Mouse (Mus musculus) right cerebral cortex, postnatal 4 days (tissue): ENCODE measurements at regions not wholly inside any gene's neighbourhood (a gene's known extent, or its start where the extent isn't known, plus 50 kb on each side); places are given as distances from the start of the nearest gene placed in this dataset.
"Not testable (repeated sequence)": the region's sequence is repeated elsewhere in the genome, so short reads cannot be mapped to it uniquely, and the experiment has no call there.

Experiments
- DNase-seq: peaks from one replicate; pipeline ENCODE4 v3.0.0-alpha.2; 2022

DNA sequence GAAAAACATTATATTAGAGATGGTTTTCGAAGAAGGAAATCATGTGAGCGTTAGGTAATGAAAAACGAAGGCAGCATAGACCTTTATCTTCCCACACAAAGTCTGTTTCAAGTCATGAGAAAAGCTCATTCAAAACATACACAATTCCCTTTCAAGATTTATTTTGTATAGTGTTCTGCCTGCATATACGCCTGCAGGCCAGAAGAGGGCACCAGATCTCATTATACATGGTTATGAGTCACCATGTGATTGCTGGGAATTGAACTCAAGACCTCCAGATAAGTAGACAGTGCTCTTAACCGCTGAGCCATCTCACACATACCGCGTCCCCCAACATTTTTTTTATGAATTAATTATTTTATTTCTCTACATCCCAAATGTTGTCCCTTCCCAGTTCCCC, 578.3 kb upstream of the Ccdc54 start:
- DNase-seq, result no peak

DNA sequence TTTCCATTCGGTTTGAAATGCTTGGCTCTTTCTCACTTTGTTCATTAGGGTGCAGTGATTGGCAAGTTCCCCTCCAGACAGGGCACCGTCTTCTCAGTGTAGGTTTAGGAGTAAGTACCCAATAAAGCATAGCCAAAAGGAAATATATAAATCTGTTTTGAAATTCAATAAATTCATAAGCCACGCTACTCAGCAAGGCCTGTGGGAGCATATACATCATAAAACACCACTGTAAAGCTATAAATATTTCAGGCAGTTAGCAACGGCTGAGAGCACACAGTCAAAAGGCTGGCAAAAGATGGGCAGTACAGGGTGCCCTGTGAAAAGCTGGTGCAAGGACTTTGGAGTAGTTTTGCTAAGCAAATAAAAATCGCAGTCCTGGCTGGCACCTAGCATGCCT, 569.8 kb upstream of the Ccdc54 start:
- no peak for DNase-seq

DNA sequence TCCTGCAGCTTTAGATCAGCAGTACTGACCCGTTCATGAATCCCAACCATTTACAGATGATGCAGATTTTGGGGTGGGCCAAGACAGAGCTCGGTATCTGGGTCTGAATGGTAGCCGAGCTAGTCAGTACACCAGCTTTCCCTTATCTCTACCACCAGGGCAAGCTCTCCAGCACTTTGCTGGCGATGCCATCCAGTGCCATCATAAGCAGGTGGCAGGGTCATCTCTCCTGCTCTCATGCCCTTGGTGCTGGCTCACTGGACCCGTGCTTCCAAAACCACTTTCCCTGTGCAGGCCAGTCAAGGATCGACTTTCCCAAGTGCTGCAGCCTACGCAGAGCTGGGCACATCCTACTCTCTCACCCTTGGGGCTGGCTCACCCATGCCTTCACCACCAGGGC, 547.6 kb upstream of the Ccdc54 start:
- DNase-seq, result no peak

DNA sequence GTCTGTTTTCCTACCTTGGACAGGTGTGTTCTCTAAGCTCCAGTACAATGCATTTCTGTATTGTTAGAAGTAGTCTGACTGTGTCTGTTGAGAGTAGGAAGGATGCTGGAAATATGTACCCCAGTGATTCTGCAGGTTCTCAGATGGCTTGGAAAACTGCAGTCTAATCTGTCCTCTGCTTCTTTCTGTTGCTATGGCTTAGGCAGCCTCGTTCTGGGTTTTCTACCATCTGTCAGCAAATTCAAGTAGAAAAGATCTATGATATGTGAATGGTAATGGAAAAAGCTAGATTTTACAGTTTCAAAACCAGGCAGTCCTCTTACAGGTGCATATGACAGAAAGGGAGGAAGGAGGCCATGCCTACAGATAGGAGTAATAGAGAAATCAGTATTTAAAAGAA, 528.9 kb upstream of the Ccdc54 start:
- DNase-seq, result peak; percentile 17

DNA sequence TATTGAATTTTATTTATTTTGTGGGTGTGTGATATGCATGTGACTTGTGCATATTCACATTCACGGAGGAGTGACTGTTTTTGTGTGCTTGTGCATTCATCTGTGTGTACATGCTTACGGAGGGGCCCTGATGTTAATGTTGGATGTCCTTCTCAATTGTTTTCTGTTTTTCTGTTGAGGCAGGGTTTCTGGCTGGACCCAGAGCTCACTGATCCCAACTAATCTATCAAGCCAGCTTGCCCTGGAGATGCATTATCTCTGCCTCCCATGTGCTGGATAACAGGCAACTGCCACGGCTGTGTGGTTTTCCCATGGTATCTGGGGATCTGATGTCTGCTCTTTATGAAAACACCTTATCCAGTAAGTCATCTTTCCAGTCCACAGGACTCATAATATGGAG, 527.4 kb upstream of the Ccdc54 start:
- DNase-seq, result no peak

DNA sequence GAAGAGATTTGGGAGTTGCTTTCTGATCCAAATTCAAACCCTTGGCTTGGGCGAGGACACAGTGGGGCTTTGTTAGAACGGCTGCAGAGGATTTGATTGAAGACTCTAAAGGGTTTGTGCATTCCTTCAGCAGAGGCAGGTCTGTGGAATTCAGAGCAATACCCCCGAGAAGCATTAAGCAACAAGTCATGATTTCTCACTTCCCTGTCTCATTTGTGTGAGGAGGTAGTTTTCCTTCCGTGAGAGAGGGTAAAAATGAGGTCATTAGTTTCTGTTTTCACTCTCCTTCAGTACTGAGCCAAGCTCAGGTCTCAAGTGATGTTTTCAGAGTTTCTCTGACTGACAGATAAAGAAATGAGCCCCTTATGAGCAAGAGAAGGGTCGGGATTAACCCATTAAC, 526.9 kb upstream of the Ccdc54 start:
- no peak for DNase-seq

DNA sequence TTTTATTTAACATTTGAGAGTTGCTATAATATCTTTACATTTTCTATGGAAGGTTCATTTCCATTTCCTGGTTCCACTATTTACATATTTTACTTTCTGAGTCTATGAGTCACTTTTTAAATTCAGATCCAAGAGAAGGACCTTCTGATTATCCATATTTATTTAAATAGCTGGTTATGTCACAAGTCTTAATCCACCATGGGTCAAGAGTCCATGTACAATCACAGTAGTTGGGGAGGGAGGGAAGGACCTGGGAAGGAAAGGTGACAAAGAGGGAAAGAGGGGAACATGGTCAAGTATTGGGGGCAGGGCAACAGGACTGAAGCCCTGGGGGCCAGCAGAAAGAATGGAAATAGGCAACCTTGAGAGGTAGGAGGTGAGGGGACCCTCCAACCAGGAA, 518.9 kb upstream of the Ccdc54 start:
- DNase-seq, result no peak

DNA sequence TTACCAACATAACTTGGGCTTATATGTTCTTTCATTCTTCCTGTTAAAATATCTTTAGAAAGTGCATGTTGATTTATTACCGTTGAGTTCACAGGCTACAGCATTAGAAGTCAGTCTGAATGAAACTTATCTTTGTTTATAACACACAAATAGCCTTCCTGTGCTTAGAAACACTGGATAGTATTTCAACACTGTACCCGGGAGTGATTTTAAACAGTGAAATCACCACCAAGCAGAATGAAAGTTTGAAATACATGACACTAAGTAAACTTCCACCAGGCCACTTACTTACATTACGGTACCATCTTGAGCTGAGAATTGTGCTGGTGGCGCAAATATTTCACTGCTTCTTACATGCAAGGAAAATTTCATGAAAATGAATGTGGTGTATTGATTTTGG, 516.5 kb upstream of the Ccdc54 start:
- DNase-seq, result no peak

DNA sequence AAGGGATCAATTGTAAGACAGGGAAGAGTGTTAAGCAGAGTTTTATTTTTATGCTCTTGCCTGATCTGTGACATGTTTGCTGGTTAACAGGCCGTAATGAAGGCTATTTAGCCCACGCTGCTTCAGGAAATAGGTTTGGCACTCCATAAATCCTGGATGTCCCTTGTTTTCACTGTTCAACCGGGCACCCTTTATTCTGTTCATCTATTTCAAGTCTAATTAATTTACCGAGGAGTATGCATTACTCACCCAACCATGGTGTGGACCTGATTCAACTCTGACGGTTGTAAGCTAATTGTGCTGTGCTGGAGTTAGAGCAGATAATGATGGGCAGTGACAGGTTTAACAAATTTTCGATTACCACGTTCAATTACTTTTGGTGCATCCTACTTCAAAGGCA, 495.6 kb upstream of the Ccdc54 start:
- DNase-seq, result no peak

DNA sequence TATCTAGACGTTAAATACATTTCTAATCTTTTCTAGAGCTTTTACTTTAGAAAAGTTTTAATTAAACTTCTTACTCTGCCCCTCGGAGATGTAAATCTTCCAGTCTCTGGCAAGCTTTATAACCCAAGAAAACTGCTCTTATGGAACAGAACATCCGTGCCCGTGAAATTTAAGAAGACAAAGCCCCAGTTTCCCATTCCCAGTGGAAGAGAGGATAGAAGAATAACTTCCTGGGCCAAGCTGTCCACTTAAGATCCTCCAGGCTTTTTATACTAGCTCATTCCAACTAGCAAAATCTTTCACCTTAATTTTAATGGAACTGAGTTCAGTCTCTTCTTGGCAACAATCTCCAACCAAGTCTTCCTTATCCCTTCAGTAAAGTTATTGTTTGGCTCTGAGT, 489.2 kb upstream of the Ccdc54 start:
- no peak for DNase-seq

DNA sequence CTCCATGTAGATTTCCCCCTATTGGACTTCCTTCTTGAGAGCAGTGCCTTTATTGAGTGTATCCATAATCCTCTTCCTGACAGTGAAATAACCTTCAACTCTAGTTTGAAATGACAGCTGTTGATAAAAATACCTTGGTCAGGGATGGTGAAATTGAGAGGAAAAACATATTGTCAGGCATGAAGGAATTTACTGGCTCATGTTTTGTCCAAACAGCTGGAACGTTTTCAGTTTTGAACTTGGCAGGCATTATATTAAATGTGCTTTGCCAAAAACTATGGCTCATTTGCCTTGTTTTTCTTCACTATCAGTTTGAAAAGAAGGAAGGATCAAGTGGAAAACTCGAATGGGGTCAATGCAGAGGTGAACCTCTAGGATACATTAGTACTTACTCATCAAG, 457.7 kb upstream of the Ccdc54 start:
- DNase-seq, result no peak

DNA sequence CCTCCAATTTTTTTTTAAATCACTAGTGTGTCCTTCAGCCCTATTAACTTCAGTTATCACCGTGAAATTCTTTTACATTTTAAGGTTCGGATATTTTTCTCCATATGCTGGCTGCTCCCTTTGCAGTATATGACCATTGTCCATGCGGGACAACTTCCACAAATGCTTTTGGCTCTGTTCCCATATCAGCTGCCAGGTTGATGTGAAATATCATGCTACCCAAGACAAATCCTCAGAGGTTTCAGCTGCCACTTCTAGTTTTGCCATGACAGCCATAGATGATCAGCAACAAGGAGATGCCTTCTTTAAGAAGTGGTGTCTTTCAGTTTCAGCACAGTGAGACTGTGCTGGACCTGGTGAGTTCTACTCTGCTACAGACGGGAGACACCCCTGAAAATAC, 457.2 kb upstream of the Ccdc54 start:
- no peak for DNase-seq

DNA sequence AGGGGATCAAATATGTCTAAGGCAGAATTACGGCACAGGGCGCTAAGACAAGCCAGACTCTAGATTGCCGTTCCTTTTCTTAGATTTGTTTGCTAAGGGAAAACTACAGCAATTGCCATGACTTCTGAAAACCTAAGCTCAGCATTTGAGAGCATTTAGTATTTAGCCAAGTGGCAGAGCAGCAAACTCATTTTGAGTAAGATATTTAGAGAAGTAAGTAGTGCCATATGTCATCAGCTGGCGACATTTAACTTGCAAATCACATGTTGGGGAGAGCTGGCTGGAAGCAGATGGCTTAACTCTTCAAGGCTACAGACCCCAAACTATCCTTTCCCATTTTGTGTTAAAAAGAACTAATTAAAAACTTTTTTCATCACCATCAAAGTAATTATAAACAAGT, 450.4 kb upstream of the Ccdc54 start:
- no peak for DNase-seq

DNA sequence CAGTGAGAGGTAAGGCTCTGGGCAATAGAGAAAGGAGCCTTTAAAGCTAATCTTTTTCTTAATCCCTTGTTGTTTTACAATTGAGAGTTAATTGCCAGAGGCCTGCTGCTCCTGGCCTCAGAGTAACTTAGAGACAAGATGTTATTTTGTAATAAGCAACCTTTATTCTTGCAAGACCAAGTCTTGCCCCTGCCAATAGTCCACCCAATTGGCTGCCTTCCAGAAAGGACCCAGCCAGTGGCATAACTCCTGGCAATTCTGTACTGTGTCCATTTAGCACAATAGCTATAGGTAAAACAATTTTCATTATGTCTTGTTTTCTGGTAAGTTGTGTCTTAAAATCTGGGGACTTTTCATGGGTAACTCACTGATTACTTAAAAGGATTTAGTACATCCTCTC, 411.9 kb upstream of the Ccdc54 start:
- DNase-seq, result no peak

DNA sequence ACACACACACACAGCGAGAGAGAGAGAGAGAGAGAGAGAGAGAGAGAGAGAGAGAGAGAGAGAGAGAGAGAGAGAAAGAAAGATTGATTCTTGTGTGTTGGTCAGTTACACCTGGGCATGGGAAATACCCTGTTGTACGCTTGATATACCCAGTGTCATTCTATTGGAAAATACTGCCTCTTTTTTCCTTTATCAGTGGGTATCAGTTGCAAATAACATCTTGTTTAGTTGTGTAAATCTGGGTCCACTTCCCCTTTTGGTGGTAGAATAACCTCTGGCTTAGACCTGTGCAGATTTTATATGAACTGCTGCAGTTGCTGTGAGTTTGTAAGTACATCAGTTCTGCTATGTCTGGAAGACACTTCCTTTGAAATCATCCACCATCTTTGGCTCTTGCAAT, 373.4 kb upstream of the Ccdc54 start:
- no peak for DNase-seq

DNA sequence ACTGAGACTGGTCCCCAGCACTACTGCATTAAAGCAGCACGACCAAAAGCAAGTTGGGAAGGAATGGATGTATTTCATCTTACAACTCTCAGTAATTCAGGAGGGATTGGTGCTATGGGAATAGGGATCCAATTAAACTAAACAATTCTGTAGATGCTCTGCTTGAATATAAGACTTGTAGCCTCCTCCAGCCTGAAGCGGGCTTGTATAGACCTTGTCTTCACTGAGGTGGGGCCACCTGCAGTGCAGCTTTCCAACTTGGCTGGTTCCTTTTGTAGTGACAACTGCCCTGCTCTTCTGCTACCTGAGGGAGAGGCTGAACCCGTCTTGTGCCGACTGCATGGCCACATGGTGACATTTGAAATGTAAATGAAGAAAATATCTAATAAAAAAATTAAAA, 353.1 kb upstream of the Ccdc54 start:
- no peak for DNase-seq

DNA sequence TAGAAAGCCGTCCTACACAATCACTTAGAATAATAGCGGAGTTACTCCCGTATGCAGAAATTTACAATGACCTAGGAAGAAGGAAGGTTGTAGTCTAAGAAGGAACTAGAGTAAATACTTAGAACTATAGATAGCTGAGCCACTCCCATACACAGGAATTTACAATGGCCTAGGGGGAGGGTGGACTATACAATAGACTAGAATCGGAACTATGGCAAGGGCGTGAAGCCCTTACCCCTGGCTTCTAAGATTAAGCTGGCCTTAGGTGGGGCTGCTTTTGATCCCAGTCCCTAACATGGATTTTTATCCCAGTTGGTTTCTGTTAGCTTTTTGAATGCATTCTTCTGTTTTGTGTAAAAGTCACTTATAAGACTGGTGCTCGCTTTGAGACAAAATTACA, 352.6 kb upstream of the Ccdc54 start:
- DNase-seq, result not testable (repeated sequence)

DNA sequence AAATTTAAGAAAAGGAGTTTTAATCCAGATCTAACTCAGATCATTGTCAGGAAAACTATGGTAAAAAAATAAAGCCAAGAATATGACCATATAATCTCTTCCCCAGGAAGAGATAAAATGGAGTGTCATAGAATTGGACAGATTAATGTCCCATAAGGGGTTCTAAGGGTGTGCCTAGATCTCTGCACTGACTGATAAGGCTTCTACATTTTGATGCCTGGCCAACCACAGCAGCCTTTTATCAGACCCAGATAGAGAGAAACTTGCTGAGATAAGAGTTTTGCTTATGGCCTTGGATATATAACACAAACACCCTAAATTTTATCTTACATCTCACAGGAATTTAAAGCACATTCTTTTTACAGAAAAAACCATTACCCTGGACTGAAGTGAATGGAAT, 351.3 kb upstream of the Ccdc54 start:
- DNase-seq, result no peak

DNA sequence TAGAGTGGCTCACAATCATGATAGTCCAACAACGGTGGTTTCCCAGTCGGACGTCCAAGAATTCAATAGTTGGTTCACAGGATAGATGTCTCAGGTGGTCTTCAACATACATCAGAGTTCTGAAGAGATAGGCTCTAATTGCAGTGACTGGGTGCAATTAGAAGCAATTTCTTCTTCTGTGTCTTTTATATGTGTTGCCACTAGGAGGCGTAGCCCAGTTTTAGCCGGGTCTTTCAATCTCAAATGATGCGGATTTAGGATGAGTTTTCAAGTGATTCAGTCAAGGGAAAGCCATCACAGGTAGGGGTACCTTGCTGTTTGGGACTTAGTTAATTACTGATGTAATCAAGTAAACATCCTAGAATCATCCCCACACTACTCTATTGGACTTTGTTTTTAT, 348.4 kb upstream of the Ccdc54 start:
- DNase-seq, result no peak

DNA sequence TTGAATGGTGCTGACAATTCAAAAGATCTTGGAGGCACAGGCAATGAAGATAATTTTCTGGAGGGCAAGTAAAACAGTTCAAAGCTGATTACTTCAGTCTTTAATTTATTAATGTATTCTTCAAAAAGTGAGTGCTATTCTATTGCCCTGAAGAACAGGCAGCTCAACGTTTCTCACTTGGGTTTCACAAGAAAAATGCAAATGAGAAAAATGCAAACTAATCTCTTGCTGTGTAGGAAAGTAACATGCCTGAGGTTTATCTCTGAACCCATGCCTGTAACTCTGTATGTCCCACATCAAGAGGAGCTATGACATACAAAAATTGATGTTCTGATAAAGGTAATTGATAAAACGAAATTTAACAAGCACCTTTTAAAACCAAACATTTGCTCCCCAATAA, 316.8 kb upstream of the Ccdc54 start:
- DNase-seq, result no peak

DNA sequence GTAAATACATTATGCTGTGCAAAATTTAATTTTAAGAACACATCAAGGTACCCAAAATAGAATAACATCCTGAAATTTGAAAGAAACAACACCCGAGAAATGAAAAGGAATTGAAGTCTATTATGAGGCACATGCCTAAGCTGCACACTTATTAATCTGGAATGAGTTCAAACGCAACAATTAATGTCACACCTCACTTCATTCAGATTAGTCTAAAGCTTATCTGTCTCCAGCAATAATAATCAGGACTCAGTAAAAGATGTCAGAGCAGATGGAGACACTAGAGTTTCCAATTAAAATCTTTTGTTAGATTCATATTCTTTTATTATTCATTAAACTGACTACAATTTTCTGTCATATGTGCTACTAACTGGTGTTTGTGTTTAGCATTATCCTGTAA, 308.2 kb upstream of the Ccdc54 start:
- no peak for DNase-seq

DNA sequence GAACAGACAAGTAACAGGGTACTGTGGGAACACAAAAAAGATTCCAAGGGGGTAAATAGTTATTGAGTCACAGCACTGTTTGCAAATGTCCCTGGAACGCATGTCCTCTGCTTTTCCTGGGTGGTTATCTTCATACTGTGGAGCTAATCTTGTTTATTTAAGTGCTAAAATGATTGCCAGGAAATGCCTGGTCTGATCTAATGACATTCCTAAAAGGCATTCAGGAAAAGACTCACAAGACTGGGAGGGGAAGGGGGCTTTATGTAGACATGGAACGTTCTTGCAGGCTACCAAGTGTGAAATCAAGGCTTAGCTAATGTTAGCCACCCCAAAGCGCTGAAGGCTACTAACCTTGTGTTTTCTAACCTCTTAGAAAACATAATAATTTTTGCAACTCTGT, 287.0 kb upstream of the Ccdc54 start:
- DNase-seq, result no peak

DNA sequence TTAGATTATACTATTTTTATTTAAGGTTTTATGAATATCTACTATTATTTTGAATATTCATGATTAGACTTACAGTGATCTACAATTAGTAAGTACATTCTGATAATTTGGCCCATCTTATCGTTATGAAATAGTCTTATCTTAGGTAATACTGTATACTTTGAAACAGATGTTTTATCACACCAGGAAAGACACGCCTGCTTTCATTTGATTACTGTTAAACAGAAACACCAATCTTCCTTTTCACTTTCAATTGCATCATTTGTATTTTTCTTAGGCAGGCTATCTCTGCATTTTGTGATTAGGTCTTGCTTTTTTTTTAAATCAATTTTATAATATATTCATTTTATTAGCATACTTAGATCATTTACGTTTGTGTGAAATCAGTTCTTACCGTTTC, 280.4 kb upstream of the Ccdc54 start:
- no peak for DNase-seq

DNA sequence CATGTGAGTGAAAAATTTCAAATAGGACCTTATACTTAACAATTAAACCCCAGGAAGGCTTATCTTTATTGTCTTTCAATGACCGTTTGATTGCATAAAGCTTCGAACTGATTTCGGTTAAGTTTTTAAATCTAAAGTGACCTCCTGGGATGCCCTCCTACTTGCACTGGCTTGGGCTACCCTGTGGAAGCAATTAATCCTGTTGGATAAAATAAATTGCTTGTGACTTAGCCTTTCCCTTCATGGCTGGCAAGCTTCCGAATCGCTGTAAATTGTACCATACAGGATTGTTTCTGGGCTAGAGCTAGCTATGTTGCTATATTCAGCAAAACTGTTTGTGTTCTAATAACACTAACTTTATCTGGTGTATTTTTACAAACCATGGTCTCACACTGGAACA, 272.6 kb upstream of the Ccdc54 start:
- no peak for DNase-seq

DNA sequence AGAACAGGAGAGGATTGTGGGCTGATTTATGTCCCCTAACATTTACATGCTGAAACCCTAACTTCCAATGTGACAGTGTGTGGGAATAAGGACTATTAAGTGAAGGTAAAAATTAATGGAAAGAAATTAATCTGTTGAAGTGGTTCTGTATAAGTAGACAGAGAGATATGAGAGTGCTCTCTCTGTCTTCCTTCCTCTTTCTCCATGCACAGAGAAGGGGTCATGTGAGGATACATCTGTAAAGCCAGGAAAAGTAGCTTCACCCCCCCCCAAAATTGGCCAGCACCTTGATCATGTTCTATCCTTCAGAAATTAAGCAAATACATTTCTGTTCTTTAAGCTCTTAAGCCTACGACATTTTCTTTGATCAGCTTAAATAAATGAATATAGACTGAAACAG, 268.6 kb upstream of the Ccdc54 start:
- no peak for DNase-seq

DNA sequence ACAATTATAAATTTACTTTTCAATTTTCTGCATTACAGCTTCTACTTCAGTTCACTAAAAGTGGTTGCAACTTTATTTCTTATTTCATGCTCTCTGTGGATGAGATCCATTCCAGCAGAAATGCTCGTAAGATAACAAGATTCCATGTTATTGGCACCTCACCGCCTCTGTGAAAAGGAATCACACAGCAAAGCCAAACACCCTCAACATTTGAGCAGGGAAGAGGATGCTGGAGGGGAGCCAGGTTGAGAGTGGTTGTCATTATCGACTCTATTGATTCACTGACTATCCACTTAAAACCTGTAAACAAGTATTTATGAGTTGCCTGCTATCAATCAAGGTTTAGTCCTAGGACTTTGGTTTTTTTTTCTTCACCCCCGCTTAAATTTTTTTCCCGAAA, 261.1 kb upstream of the Ccdc54 start:
- DNase-seq, result no peak

DNA sequence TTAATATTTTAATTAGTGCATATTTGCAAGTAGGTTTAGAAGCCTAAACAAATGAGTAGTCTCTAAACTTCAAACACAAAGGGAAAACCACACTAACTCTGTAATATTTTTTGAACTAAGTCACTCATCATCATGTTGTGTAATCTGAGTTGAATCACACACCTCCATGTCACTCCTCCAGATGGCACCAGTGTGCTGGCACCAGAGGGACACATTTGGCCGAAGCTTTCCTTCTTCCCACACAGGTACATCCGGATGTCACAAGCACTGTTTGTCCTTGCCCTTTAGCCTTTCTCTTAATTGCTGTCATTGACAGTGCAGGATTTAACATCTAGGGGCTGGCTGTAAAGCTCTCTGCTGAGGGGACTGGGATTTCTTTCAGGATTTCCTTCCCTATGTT, 256.7 kb upstream of the Ccdc54 start:
- no peak for DNase-seq
